Mouse (Mus musculus): ENCODE results near the gene Kirrel3.

- TF ChIP-seq POLR2A (IDR thresholded peaks at IDR 0.05; ENCODE audit: borderline replicate concordance, low read depth, low read length), result no peak
- no peak for TF ChIP-seq CTCF (IDR thresholded peaks at IDR 0.05; ENCODE audit: low read depth, low read length)
These were observed 546.8 kb downstream of the Kirrel3 start for GRCm38 (mm10) chr9:35032457-35032856.
